Mouse (Mus musculus) limb, embryonic 11.5 days (tissue): ENCODE data around the gene Riox1. TPM values are rescaled to one million over a fixed set of nuclear protein-coding genes. Genes with fewer than 3 reads are reported as not detected.
"Not testable (repeated sequence)": the region's sequence is repeated elsewhere in the genome, so short reads cannot be mapped to it uniquely, and the experiment has no call there.

ENCODE experiments used
- ATAC-seq: fragments of 200-750 bp; cut with Nextera tagmentation; 2 replicates; pipeline ENCODE4 v1.8.0; 2017; ENCODE audit warnings: low read depth; ENCODE audit not compliant: insufficient number of reproducible peaks, low FRiP score, low TSS enrichment
- DNase-seq: peaks from one replicate; pipeline ENCODE4 v3.0.0-alpha.2; 2015; ENCODE audit warnings: low spot score
- H3K27ac ChIP-seq: fragments of 300-500 bp; sonication (generic); replicated peaks from 2 replicates; pipeline ENCODE4 v1.5.1; 2014; ENCODE audit warnings: low read depth, mild to moderate bottlenecking, low read length
- H3K27me3 ChIP-seq: fragments of 300-500 bp; sonication (generic); 2 replicates; pipeline ENCODE4 v1.6.1; 2014; ENCODE audit warnings: mild to moderate bottlenecking, low read length, mixed read lengths; ENCODE audit not compliant: control insufficient read depth, insufficient read depth
- H3K36me3 ChIP-seq: fragments of 300-500 bp; sonication (generic); 2 replicates; pipeline ENCODE4 v1.6.1; 2014; ENCODE audit warnings: mild to moderate bottlenecking, low read length, moderate library complexity, mixed read lengths; ENCODE audit not compliant: control insufficient read depth, insufficient read depth
- H3K4me1 ChIP-seq: fragments of 300-500 bp; sonication (generic); 2 replicates; pipeline ENCODE4 v1.6.1; 2014; ENCODE audit warnings: low read length, mixed read lengths; ENCODE audit not compliant: control insufficient read depth, insufficient read depth
- H3K4me2 ChIP-seq: fragments of 300-500 bp; sonication (generic); 2 replicates; pipeline ENCODE4 v1.6.1; 2014; ENCODE audit warnings: low read depth, mild to moderate bottlenecking, moderate library complexity; ENCODE audit not compliant: severe bottlenecking
- H3K4me3 ChIP-seq: fragments of 300-500 bp; sonication (generic); 2 replicates; pipeline ENCODE4 v1.5.1; 2014; ENCODE audit warnings: low read depth, low read length
- H3K9ac ChIP-seq: fragments of 300-500 bp; sonication (generic); 2 replicates; pipeline ENCODE4 v1.6.1; 2014; ENCODE audit warnings: mild to moderate bottlenecking, low read length
- H3K9me3 ChIP-seq: fragments of 300-500 bp; sonication (generic); 2 replicates; pipeline ENCODE4 v1.6.1; 2016; ENCODE audit warnings: low read length; ENCODE audit not compliant: control insufficient read depth
- WGBS: fragments of 180-500 bp; shearing (Covaris S2); extraction: QIAGEN DNeasy Blood & Tissue Kit; methylation state at CpG from one replicate; pipeline ENCODE4 v1.1.7; 2014; 5-methylcytosine and 5-hydroxymethylcytosine counted together
- polyA plus RNA-seq: library from polyadenylated mRNA; unstranded; fragments of >200 nt; fragmentation: Nextera tagmentation; extraction: Ambion mirVana; gene quantifications from 2 replicates; pipeline ENCODE4 v1.2.1, GENCODE M21; 2014

Riox1 gene
- polyA plus RNA-seq, 1 experiment from 2014 or later, result 19.1 TPM

DNA sequence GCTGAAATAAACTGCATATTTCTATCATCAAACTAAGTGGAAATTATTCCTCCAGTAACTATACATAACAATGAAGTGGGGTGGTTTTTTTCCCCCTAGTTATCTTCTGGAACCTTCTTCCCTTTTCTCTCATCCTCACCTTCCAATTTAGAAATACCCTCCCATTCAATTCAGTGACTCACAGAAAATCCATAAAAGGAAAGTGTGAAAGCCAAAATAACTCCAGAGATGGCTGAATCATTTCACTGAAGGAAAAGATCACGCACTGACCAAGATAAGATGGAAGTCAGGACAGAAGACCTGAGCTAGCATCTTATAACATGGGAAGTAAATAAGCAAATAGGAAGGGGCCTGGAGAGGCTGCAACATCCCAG lies 26.9 kb upstream of the Riox1 start:
- DNase-seq (no peak), ATAC-seq (no peak)
- Histone ChIP-seq H3K36me3 (no peaks in the 10 kb centered on the region), H3K4me1 (no peaks in the 10 kb centered on the region), H3K27me3 (no peaks in the 10 kb centered on the region), H3K4me3 (no peak overlapping the region), H3K4me2 (no peak overlapping the region), H3K9me3 (no peaks in the 10 kb centered on the region), H3K27ac (no peak overlapping the region), H3K9ac (no peak overlapping the region)
- WGBS, result 91% methylated on average over 1 of the region's 1 CpGs

DNA sequence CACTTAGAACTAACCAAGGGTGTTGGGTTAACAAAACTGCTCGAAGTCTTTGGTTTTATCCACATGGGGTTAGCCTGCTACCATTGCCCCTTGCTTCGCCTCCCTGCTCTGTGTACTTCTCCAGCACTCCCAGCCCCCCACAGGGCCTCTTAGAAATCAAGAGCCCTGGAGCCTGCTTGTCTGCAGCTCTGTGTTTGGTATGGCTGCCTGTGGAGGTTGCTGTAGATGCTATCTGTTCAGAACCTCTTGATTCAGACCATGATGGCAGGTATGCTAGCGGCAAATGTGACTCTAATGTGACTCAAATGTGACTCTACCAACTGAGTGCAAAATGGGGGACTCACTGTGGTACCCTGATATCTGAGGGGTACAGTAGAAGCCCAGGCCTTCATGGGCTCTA lies 26.1 kb upstream of the Riox1 start:
- Histone ChIP-seq H3K9me3 (no peaks in the 10 kb centered on the region), H3K27me3 (no peaks in the 10 kb centered on the region), H3K4me1 (no peaks in the 10 kb centered on the region), H3K36me3 (no peaks in the 10 kb centered on the region), H3K4me3 (no peak overlapping the region), H3K27ac (no peak overlapping the region), H3K4me2 (no peak overlapping the region), H3K9ac (no peak overlapping the region)
- no peak for DNase-seq
- ATAC-seq, result no peak
- 64% methylated on average over 3 of the region's 3 CpGs for WGBS

DNA sequence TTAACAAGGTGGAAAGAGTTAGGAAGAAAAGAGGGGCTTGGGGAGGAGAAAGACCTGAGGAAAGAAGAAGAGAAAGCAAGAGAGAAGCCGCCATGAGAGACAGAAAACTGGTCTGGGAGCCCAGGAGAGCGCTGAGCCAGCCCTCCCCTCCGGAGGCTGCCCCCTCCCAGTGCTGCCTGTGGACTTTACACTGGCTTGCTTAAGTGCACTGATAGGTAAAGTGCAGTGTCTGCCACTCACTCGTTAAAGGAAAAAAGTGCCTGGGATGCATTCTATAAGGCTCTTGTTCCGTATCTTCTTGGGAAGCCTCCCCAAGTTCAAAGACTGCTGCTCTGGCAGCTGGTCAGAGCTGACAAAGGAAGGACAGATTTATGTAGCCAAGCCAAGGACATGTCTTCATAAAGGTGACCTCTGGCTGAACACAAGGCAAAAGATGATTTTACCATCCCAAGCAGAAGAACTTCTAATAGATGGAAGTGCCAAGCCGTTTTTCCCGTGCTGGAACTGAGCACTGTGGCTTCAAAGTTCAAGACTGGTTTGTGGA lies 25.2 kb upstream of the Riox1 start:
- 64% methylated on average over 7 of the region's 7 CpGs for WGBS
- H3K27me3 ChIP-seq, result no peaks in the 10 kb centered on the region
- H3K4me2 ChIP-seq, result no peak overlapping the region
- no peaks in the 10 kb centered on the region for H3K36me3 ChIP-seq
- no peak overlapping the region for H3K4me3 ChIP-seq
- H3K9me3 ChIP-seq, result no peaks in the 10 kb centered on the region
- H3K9ac ChIP-seq, result no peak overlapping the region
- no peaks in the 10 kb centered on the region for H3K4me1 ChIP-seq
- no peak overlapping the region for H3K27ac ChIP-seq
- no peak for ATAC-seq
- no peak for DNase-seq

DNA sequence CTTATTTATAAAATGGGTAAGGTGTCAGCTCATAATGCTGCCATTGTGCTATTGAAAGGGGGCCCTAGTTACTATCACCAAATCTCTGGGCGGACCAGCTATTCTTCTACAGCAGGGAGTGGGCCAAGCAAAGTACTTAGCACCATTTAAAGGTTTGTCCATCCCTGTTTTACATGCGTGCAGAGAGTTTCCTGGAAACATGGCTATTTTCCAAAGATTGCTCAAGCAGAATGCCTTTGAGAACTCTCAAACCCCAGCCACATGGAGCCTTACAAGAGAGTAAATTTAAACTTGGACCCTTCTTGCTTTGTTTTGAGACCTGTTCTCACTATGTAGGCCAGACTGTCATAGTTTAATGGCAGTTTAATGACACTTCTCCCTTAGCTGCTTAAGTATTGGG lies 24.3 kb upstream of the Riox1 start:
- ATAC-seq (no peak), DNase-seq (no peak)
- Histone ChIP-seq H3K4me3 (no peak overlapping the region), H3K4me2 (no peak overlapping the region), H3K4me1 (no peaks in the 10 kb centered on the region), H3K9me3 (no peaks in the 10 kb centered on the region), H3K36me3 (no peaks in the 10 kb centered on the region), H3K9ac (no peak overlapping the region), H3K27me3 (no peaks in the 10 kb centered on the region), H3K27ac (no peak overlapping the region)
- WGBS, result 88% methylated on average over 2 of the region's 2 CpGs

DNA sequence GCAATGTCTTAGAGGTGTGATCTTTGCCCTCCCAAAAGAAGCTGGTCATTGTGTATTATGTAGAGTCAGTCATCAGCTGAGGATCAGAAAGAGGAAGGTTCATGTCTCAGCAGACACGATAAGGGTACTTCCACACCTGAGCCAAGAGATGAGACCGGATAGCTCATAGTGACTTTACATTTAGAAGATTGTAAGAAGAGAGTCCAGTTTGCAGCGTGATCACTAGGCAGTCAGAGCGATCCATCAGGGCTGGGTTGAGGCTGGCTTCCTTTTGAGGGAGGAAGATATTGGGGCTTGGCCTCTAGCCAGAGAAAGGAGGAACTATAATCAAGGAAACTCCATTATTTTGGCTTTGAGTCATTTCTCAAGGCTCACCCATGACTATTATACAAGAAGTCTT lies 22.7 kb upstream of the Riox1 start:
- no peak for ATAC-seq
- no peak for DNase-seq
- Histone ChIP-seq H3K9me3 (no peaks in the 10 kb centered on the region), H3K27me3 (no peaks in the 10 kb centered on the region), H3K4me2 (no peak overlapping the region), H3K9ac (no peak overlapping the region), H3K27ac (no peak overlapping the region), H3K4me3 (no peak overlapping the region), H3K4me1 (no peaks in the 10 kb centered on the region), H3K36me3 (no peaks in the 10 kb centered on the region)
- 93% methylated on average over 4 of the region's 4 CpGs for WGBS

DNA sequence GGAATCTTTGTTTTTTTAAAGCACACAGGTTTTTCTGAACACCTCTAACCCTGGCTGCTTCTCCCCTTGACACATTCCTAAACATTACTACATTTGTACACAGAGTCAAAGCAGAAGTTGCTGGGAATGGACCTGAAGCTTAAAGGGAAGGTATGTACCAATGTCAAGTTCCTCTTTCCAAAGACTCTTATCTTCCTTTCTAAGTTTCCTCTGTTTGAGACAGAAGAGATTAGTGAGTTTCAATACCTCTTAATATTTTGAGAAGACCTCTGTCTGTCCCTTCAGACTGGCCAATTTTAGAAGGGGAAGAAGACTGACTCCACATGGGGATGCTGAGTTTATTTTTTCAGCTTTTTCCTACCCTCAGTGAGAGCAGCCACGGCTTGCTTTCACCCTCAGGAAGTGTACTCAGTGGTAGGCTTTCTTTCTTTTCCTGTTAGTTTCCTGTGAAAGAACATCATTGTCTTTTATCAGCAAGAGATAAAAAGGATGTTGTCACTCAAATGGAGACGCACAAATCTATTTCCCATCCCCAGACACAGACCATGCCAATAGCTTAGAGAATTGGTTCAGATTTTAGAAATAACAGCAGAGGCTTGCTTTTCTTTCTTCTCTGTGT lies 21.1 kb upstream of the Riox1 start:
- no peak overlapping the region for H3K9ac ChIP-seq
- H3K9me3 ChIP-seq, result no peaks in the 10 kb centered on the region
- H3K4me3 ChIP-seq, result no peak overlapping the region
- no peak for DNase-seq
- 59% methylated on average over 2 of the region's 2 CpGs for WGBS
- no peak overlapping the region for H3K27ac ChIP-seq
- no peaks in the 10 kb centered on the region for H3K4me1 ChIP-seq
- H3K36me3 ChIP-seq, result no peaks in the 10 kb centered on the region
- no peak for ATAC-seq
- no peak overlapping the region for H3K4me2 ChIP-seq
- H3K27me3 ChIP-seq, result no peaks in the 10 kb centered on the region

DNA sequence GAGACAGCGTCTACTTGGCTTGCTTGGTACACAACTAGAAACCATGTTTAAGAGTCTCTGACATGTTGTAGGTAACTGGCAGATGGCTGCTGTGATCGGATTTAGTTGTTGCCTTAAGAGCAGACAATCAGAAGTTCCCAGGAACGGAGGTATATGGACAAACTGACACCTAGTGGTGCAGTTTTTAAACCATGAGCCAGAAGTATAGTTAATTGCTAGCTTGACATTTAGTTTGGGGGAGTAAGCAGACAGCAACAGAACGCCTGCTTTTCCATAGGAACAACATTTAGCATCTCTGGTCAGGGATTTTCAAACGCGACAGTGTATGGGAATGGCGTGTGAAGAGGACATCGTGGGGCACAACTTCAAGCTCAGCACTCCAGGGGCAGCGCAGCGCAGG lies 12.8 kb upstream of the Riox1 start:
- no peaks in the 10 kb centered on the region for H3K36me3 ChIP-seq
- 67% methylated on average over 10 of the region's 10 CpGs for WGBS
- DNase-seq (no peak), ATAC-seq (no peak)
- H3K9ac ChIP-seq, result no peak overlapping the region
- no peak overlapping the region for H3K4me2 ChIP-seq
- H3K27me3 ChIP-seq, result no peaks in the 10 kb centered on the region
- H3K4me1 ChIP-seq, result no peaks in the 10 kb centered on the region
- H3K27ac ChIP-seq, result no peak overlapping the region
- no peaks in the 10 kb centered on the region for H3K9me3 ChIP-seq
- H3K4me3 ChIP-seq, result no peak overlapping the region

DNA sequence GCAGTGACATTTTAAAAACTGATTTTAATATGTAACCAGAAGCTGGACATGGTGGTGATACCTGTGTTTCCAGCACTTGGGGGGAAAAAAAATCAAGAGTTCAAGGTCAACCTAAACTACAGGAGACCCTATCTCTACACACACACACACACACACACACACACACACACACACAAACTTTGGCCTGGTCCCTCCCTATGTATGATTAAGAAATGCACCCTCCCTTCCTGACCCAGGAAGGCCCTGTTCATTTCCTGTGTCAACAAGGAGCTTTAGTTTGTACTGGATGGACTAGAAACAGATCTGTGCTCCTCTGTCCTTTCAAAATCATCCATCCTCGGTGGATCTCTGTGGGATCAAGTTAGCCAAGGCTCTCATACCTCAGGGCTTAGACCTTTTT lies 11.8 kb upstream of the Riox1 start:
- DNase-seq, H3K4me2 ChIP-seq, H3K9ac ChIP-seq, H3K27me3 ChIP-seq, H3K4me1 ChIP-seq, H3K9me3 ChIP-seq, H3K36me3 ChIP-seq, H3K4me3 ChIP-seq, ATAC-seq, H3K27ac ChIP-seq: not testable (repeated sequence)
- 50% methylated on average over 1 of the region's 1 CpGs for WGBS

DNA sequence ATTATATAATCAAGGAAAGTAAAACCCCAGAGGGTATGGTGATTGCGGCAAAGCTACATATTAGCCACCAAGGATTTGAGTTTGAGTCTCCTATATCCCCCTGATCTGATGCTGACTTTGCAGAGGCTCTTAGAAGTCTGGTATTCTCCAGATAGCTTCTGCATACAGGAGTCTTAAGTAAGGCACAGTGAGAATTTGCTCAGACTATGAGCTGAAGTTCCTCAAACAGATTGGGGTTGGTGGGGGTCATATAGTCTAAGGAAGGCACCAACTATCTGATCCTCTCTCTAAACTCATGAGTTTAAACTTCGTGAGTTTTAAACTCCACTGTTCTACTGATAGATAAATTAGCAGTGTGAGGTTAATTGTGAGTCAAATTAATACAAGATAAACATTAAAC lies 11.1 kb upstream of the Riox1 start:
- H3K4me1 ChIP-seq, result no peaks in the 10 kb centered on the region
- no peak overlapping the region for H3K4me3 ChIP-seq
- 78% methylated on average over 2 of the region's 2 CpGs for WGBS
- no peak overlapping the region for H3K4me2 ChIP-seq
- no peak overlapping the region for H3K27ac ChIP-seq
- no peak overlapping the region for H3K9ac ChIP-seq
- H3K27me3 ChIP-seq, result no peaks in the 10 kb centered on the region
- DNase-seq, result no peak
- ATAC-seq, result no peak
- H3K9me3 ChIP-seq, result no peaks in the 10 kb centered on the region
- H3K36me3 ChIP-seq, result no peaks in the 10 kb centered on the region
